Comparison of ENCODE assay signal across 24 mouse cellular contexts in genomic region chr2:70348793-70349553, GRCm38 (mm10).
A peak's percentile ranks its signal among the peaks of the same experiment; 100 is the strongest.
DNase-seq lines count a peak whose midpoint lies in the region; ATAC-seq and TF ChIP-seq lines count a peak whose summit lies in the region.
"Had no signal": no experiment of that assay in that cellular context is flagged by ENCODE, and none has a peak within 500 bp of the region (broad histone marks: within the 10 kb centered on the region; RNA-seq: fewer than 3 reads in every experiment).

No protein-coding gene starts in this region.

- H3K27ac ChIP-seq in embryonic facial prominence, embryonic 14.5 days (replicated peaks; ENCODE audit: low read depth, low read length) = no peak overlapping the region
- H3K27ac ChIP-seq in embryonic facial prominence, embryonic 10.5 days (replicated peaks) = no peak overlapping the region
- H3K27ac ChIP-seq in heart, embryonic 11.5 days (ENCODE audit: low read depth, low read length) = no peak overlapping the region
- H3K27ac ChIP-seq in midbrain, embryonic 14.5 days (replicated peaks; ENCODE audit: low read depth, low read length) = no peak overlapping the region
- no peak overlapping the region for H3K27ac ChIP-seq in midbrain, embryonic 13.5 days
- H3K27ac ChIP-seq in intestine, postnatal 0 days (ENCODE audit: low read depth, low read length) = no peak overlapping the region
- H3K27ac ChIP-seq: heart, embryonic 13.5 days; limb, embryonic 12.5 days; liver, embryonic 12.5 days had no signal

- no peaks in the 10 kb centered on the region for H3K9me3 ChIP-seq in embryonic facial prominence, embryonic 14.5 days (ENCODE audit: control insufficient read depth, low read length)
- no peaks in the 10 kb centered on the region for H3K9me3 ChIP-seq in embryonic facial prominence, embryonic 10.5 days
- H3K9me3 ChIP-seq in heart, embryonic 11.5 days (replicated peaks; ENCODE audit: control insufficient read depth, low read length) = no peaks in the 10 kb centered on the region
- H3K9me3 ChIP-seq in midbrain, embryonic 14.5 days (ENCODE audit: control insufficient read depth, low read length) = no peaks in the 10 kb centered on the region
- no peaks in the 10 kb centered on the region for H3K9me3 ChIP-seq in midbrain, embryonic 13.5 days
- no peaks in the 10 kb centered on the region for H3K9me3 ChIP-seq in intestine, postnatal 0 days (ENCODE audit: control insufficient read depth)
- H3K9me3 ChIP-seq: heart, embryonic 13.5 days; limb, embryonic 12.5 days; liver, embryonic 12.5 days; megakaryocyte, embryonic 14.5 days had no signal

- no peaks in the 10 kb centered on the region for H3K36me3 ChIP-seq in embryonic facial prominence, embryonic 14.5 days (ENCODE audit: control insufficient read depth, insufficient read depth, low read length)
- no peaks in the 10 kb centered on the region for H3K36me3 ChIP-seq in embryonic facial prominence, embryonic 10.5 days (replicated peaks)
- no peaks in the 10 kb centered on the region for H3K36me3 ChIP-seq in heart, embryonic 11.5 days (ENCODE audit: control insufficient read depth, insufficient read depth, low read length)
- H3K36me3 ChIP-seq in midbrain, embryonic 14.5 days (ENCODE audit: control insufficient read depth, insufficient read depth, low read length) = no peaks in the 10 kb centered on the region
- no peaks in the 10 kb centered on the region for H3K36me3 ChIP-seq in midbrain, embryonic 13.5 days
- no peaks in the 10 kb centered on the region for H3K36me3 ChIP-seq in intestine, postnatal 0 days (ENCODE audit: control insufficient read depth, insufficient read depth)
- H3K36me3 ChIP-seq: heart, embryonic 13.5 days; limb, embryonic 12.5 days; liver, embryonic 12.5 days had no signal

- peak; percentile 56 for DNase-seq in embryonic facial prominence, embryonic 14.5 days (ENCODE audit: low spot score)
- DNase-seq in embryonic facial prominence, embryonic 10.5 days (ENCODE audit: low spot score) = no peak
- DNase-seq in heart, adult 11 months = peak; percentile 66
- DNase-seq in midbrain, embryonic 14.5 days = peak; percentile 64
- DNase-seq in layer of hippocampus, postnatal 25 days (ENCODE audit: extremely low spot score in 1 of 2, low spot score in 1 of 2) = no peak
- DNase-seq: adrenal gland, postnatal 10 days; cerebellum, adult 11-12 months; cerebellum, postnatal 10 days; gastrocnemius, postnatal 14 days; heart, adult 18-20 months; heart, postnatal 14 days; kidney, adult 8-10 months; kidney, postnatal 14 days; layer of hippocampus, postnatal 36 days; lung, adult 2 months; lung, postnatal 36 days had no signal

- ATAC-seq in embryonic facial prominence, embryonic 14.5 days (ENCODE audit: low read depth) = no peak
- ATAC-seq in heart, embryonic 11.5 days (replicated peaks; ENCODE audit: insufficient number of reproducible peaks, low FRiP score, low TSS enrichment) = no peak
- no peak for ATAC-seq in midbrain, embryonic 14.5 days (ENCODE audit: low FRiP score, low TSS enrichment)
- ATAC-seq in midbrain, embryonic 13.5 days = no peak
- no peak for ATAC-seq in intestine, postnatal 0 days
- ATAC-seq: liver, embryonic 12.5 days had no signal

- no peak for TF ChIP-seq CTCF in intestine, postnatal 0 days (IDR thresholded peaks at IDR 0.05; ENCODE audit: low read depth)

- no peak overlapping the region for H3K4me2 ChIP-seq in embryonic facial prominence, embryonic 14.5 days (ENCODE audit: low read depth, low read length)
- H3K4me2 ChIP-seq in heart, embryonic 11.5 days = no peak overlapping the region
- no peak overlapping the region for H3K4me2 ChIP-seq in midbrain, embryonic 14.5 days (ENCODE audit: low read length)
- no peak overlapping the region for H3K4me2 ChIP-seq in midbrain, embryonic 13.5 days (replicated peaks)
- H3K4me2 ChIP-seq in intestine, postnatal 0 days (replicated peaks; ENCODE audit: low read depth) = no peak overlapping the region
- H3K4me2 ChIP-seq: heart, embryonic 13.5 days; limb, embryonic 12.5 days; liver, embryonic 12.5 days had no signal

- 45% methylated on average over 11 of the region's 11 CpGs for WGBS in embryonic facial prominence, embryonic 14.5 days
- WGBS in embryonic facial prominence, embryonic 10.5 days = 71% methylated on average over 11 of the region's 11 CpGs
- 67% methylated on average over 11 of the region's 11 CpGs for WGBS in heart, embryonic 11.5 days (ENCODE audit: insufficient replicate concordance)
- 67% methylated on average over 11 of the region's 11 CpGs for WGBS in midbrain, embryonic 14.5 days
- WGBS in midbrain, embryonic 13.5 days = 64% methylated on average over 11 of the region's 11 CpGs
- 76% methylated on average over 11 of the region's 11 CpGs for WGBS in intestine, postnatal 0 days

- H3K4me3 ChIP-seq in embryonic facial prominence, embryonic 14.5 days (ENCODE audit: low read depth, low read length) = no peak overlapping the region
- H3K4me3 ChIP-seq in embryonic facial prominence, embryonic 10.5 days = no peak overlapping the region
- no peak overlapping the region for H3K4me3 ChIP-seq in heart, embryonic 11.5 days (ENCODE audit: low read depth, low read length)
- no peak overlapping the region for H3K4me3 ChIP-seq in midbrain, embryonic 14.5 days (replicated peaks; ENCODE audit: low read depth, low read length)
- H3K4me3 ChIP-seq in midbrain, embryonic 13.5 days (replicated peaks) = no peak overlapping the region
- no peak overlapping the region for H3K4me3 ChIP-seq in intestine, postnatal 0 days (ENCODE audit: low read depth, low read length)
- H3K4me3 ChIP-seq: erythroblast, embryonic 14.5 days; heart, embryonic 13.5 days; limb, embryonic 12.5 days; liver, embryonic 12.5 days; megakaryocyte, embryonic 14.5 days had no signal

- no peaks in the 10 kb centered on the region for H3K4me1 ChIP-seq in embryonic facial prominence, embryonic 14.5 days (ENCODE audit: control insufficient read depth, insufficient read depth, low read length)
- no peaks in the 10 kb centered on the region for H3K4me1 ChIP-seq in embryonic facial prominence, embryonic 10.5 days
- H3K4me1 ChIP-seq in heart, embryonic 11.5 days (ENCODE audit: control insufficient read depth, insufficient read depth, low read length) = no peaks in the 10 kb centered on the region; the same call in 1 of the 2 replicates
- no peaks in the 10 kb centered on the region for H3K4me1 ChIP-seq in midbrain, embryonic 14.5 days (ENCODE audit: control insufficient read depth, insufficient read depth, low read length)
- peaks cover 4% of the 10 kb centered on the region; the same call in 1 of the 2 replicates for H3K4me1 ChIP-seq in midbrain, embryonic 13.5 days (replicated peaks)
- H3K4me1 ChIP-seq in intestine, postnatal 0 days (replicated peaks; ENCODE audit: control insufficient read depth, insufficient read depth, low read length) = no peaks in the 10 kb centered on the region
- H3K4me1 ChIP-seq: limb, embryonic 12.5 days; liver, embryonic 12.5 days; megakaryocyte, embryonic 14.5 days had no signal

- no peaks in the 10 kb centered on the region for H3K27me3 ChIP-seq in embryonic facial prominence, embryonic 14.5 days (replicated peaks; ENCODE audit: control insufficient read depth, insufficient read depth, low read length)
- H3K27me3 ChIP-seq in embryonic facial prominence, embryonic 10.5 days (replicated peaks; ENCODE audit: low read depth, poor library complexity, severe bottlenecking) = no peaks in the 10 kb centered on the region
- H3K27me3 ChIP-seq in heart, embryonic 11.5 days (ENCODE audit: control insufficient read depth, insufficient read depth, low read length) = no peaks in the 10 kb centered on the region
- no peaks in the 10 kb centered on the region for H3K27me3 ChIP-seq in midbrain, embryonic 14.5 days (ENCODE audit: control insufficient read depth, insufficient read depth, low read length)
- no peaks in the 10 kb centered on the region for H3K27me3 ChIP-seq in midbrain, embryonic 13.5 days
- H3K27me3 ChIP-seq in intestine, postnatal 0 days (replicated peaks; ENCODE audit: control insufficient read depth, insufficient read depth, low read length) = no peaks in the 10 kb centered on the region
- H3K27me3 ChIP-seq: heart, embryonic 13.5 days; liver, embryonic 12.5 days; megakaryocyte, embryonic 14.5 days had no signal

- no peak overlapping the region for H3K9ac ChIP-seq in embryonic facial prominence, embryonic 14.5 days (ENCODE audit: low read depth, low read length)
- no peak overlapping the region for H3K9ac ChIP-seq in heart, embryonic 11.5 days (ENCODE audit: low read depth, low read length)
- H3K9ac ChIP-seq in midbrain, embryonic 14.5 days (replicated peaks; ENCODE audit: low read length) = no peak overlapping the region
- H3K9ac ChIP-seq in midbrain, embryonic 13.5 days (replicated peaks) = no peak overlapping the region
- no peak overlapping the region for H3K9ac ChIP-seq in intestine, postnatal 0 days (ENCODE audit: low read depth, low read length)
- H3K9ac ChIP-seq: heart, embryonic 13.5 days; limb, embryonic 12.5 days; liver, embryonic 12.5 days had no signal

Comparison
In these comparisons a context has a peak if more than half of its experiments do, and no peak if none do; other contexts are left out.
1. DNase-seq: peak in embryonic facial prominence, embryonic 14.5 days (single experiment), heart, adult 11 months (single experiment) and midbrain, embryonic 14.5 days (single experiment); none in embryonic facial prominence, embryonic 10.5 days (single experiment) and layer of hippocampus, postnatal 25 days (0 of 2).